Mouse (Mus musculus) liver, embryonic 12.5 days (tissue): ENCODE measurements around the gene Asf1b. TPM values are rescaled to one million over a fixed set of nuclear protein-coding genes. Genes with fewer than 3 reads are reported as not detected.

Source experiments
- ATAC-seq: fragments of 200-750 bp; cut with Nextera tagmentation; 2 replicates; pipeline ENCODE4 v1.8.0; 2017; ENCODE audit warnings: moderate number of reproducible peaks, mild to moderate bottlenecking, moderate library complexity
- H3K27ac ChIP-seq: fragments of 300-500 bp; sonication (generic); 2 replicates; pipeline ENCODE4 v1.5.1; 2016; ENCODE audit warnings: mild to moderate bottlenecking
- H3K27me3 ChIP-seq: fragments of 300-500 bp; sonication (generic); replicated peaks from 2 replicates; pipeline ENCODE4 v1.6.1; 2016; ENCODE audit warnings: mild to moderate bottlenecking, moderate library complexity
- H3K36me3 ChIP-seq: fragments of 300-500 bp; sonication (generic); 2 replicates; pipeline ENCODE4 v1.6.1; 2016; ENCODE audit warnings: mild to moderate bottlenecking, moderate library complexity
- H3K4me1 ChIP-seq: fragments of 300-500 bp; sonication (generic); 2 replicates; pipeline ENCODE4 v1.6.1; 2016
- H3K4me2 ChIP-seq: fragments of 300-500 bp; sonication (generic); 2 replicates; pipeline ENCODE4 v1.6.1; 2016; ENCODE audit warnings: mild to moderate bottlenecking, moderate library complexity
- H3K4me3 ChIP-seq: fragments of 300-500 bp; sonication (generic); 2 replicates; pipeline ENCODE4 v1.5.1; 2016; ENCODE audit warnings: mild to moderate bottlenecking, moderate library complexity
- H3K9ac ChIP-seq: fragments of 300-500 bp; sonication (generic); 2 replicates; pipeline ENCODE4 v1.6.1; 2016; ENCODE audit warnings: mild to moderate bottlenecking, moderate library complexity
- H3K9me3 ChIP-seq: fragments of 300-500 bp; sonication (generic); replicated peaks from 2 replicates; pipeline ENCODE4 v1.6.1; 2016; ENCODE audit warnings: mild to moderate bottlenecking, moderate library complexity
- WGBS: fragments of 180-500 bp; shearing (Covaris S2); methylation state at CpG from one replicate; pipeline ENCODE4 v1.1.7; 2016; ENCODE audit not compliant: insufficient replicate concordance; 5-methylcytosine and 5-hydroxymethylcytosine counted together
- microRNA counts: library from miRNA; unstranded; fragments of <30 nt; microRNA quantifications from one replicate; lab custom pipeline; 2017
- microRNA-seq: library from miRNA; unstranded; fragments of <30 nt; microRNA quantifications from one replicate; pipeline ENCODE4, GENCODE M21; 2017
- polyA plus RNA-seq: library from polyadenylated mRNA; unstranded; fragments of >200 nt; fragmentation: Nextera tagmentation; extraction: Ambion mirVana; gene quantifications from 2 replicates; pipeline ENCODE4 v1.2.1, GENCODE M21; 2016

Asf1b gene
- polyA plus RNA-seq, 1 experiment from 2014 or later: 116 TPM

DNA sequence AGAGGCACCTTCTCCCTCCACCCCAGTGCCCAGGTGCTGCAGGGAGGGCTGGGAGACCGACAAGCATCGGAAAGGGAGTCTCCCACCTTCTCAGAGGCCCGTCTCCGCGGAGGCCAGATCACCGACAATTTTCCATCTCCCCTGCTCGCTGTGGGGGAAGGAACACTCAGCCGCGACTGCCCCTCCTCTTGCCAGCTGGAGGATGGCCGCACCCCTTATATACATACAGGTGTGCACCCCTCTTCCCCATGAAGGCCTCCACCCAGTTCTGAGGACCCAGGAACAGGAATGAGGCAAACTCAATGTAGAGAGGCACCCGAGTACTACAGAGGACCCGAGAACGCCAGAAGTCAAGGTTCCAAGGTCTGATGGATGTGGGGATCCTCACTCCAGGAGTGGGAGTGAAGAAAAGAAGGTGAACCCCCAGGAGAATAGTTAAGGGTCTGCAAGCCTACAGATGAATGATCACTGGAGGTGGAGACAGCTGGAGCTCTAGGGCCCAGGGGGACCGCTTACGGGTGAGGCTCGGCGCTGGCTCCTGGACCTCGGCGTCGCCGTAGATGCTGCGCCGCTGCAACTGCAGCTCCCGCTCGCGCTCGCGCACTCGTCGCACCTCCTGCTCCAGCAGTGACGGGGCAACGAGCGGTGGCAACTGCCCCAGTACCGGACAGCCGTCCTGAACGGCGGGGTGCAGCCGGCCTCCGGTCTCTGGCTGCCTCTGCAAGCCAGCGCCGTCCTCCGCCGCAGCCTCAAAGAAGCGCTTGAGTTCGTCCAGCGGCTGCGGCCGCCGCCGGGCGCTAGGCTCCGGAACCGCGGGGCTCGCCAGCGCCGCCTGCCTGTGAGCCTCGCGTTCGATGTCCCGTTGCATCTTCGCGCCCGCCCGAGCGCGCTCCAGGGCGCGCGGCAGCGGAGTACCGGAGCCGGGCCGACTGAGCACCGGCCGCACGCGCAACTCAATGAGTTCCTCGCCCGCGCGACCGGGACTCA lies 55.6 kb downstream of the Asf1b start:
- H3K9ac ChIP-seq: peak overlapping the region; percentile 27; the same call in 1 of the 2 replicates
- H3K4me1 ChIP-seq: peaks cover 21% of the 10 kb centered on the region
- 3% methylated on average over 83 of the region's 83 CpGs for WGBS
- H3K36me3 ChIP-seq: no peaks in the 10 kb centered on the region
- peak; percentile 37; the same call in 1 of the 2 replicates for ATAC-seq
- no peak overlapping the region for H3K27ac ChIP-seq
- peak overlapping the region; percentile 55 for H3K4me3 ChIP-seq
- H3K9me3 ChIP-seq: no peaks in the 10 kb centered on the region
- H3K4me2 ChIP-seq: peak overlapping the region; percentile 78
- H3K27me3 ChIP-seq: peaks cover 67% of the 10 kb centered on the region

DNA sequence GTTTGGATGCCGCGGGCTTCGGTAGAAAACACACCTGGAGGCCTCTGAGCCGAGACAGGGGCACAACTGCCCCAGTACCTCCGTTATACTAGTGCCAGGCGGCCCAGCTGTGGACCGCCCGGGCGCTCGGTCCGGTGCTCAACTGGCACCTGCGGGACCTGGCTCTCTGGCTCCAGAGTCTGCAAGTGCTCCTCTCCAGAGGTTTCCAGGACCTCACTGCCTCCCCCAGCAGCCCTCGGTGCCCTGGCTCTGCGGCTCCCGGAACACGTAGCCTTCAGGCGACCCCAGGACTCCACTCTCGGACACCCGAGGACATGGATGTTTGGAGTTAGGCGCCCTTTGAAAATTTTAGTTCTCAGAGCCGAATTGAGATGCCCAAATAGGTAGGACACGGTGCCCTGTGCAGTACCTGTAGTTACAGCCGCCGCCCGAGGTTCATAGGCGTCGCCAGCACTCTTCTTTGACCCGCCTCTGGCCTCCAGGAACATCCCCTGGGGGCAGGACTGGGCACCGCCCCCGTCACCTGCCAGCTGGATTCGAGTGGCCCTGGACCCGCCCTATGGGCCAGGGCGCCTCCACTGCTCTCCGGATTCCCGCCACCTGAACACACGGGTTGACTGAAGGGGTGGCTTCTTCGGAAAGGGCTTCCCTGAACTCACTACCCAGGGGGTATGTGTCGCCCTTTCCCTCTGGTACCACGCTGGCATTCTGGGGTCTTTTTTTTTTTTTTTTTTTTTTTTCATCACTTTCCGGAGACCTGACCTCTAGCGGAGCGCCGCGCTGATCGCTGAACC lies 56.6 kb downstream of the Asf1b start, which contains the start of gene 2210011C24Rik:
2210011C24Rik (minus strand) TSS at position 467 of the 794 bp plus-strand sequence.
- no peaks in the 10 kb centered on the region for H3K9me3 ChIP-seq
- H3K27me3 ChIP-seq: peaks cover 68% of the 10 kb centered on the region
- H3K36me3 ChIP-seq: no peaks in the 10 kb centered on the region
- peaks cover 21% of the 10 kb centered on the region for H3K4me1 ChIP-seq
- no peak within 1 kb of the TSS for H3K27ac ChIP-seq
- 2% methylated on average over 45 of the region's 45 CpGs for WGBS
- peak within 1 kb of the TSS; percentile 78 for H3K4me2 ChIP-seq
- ATAC-seq: peak; percentile 37; the same call in 1 of the 2 replicates
- peak within 1 kb of the TSS; percentile 37 for H3K9ac ChIP-seq
- peak within 1 kb of the TSS; percentile 55 for H3K4me3 ChIP-seq

DNA sequence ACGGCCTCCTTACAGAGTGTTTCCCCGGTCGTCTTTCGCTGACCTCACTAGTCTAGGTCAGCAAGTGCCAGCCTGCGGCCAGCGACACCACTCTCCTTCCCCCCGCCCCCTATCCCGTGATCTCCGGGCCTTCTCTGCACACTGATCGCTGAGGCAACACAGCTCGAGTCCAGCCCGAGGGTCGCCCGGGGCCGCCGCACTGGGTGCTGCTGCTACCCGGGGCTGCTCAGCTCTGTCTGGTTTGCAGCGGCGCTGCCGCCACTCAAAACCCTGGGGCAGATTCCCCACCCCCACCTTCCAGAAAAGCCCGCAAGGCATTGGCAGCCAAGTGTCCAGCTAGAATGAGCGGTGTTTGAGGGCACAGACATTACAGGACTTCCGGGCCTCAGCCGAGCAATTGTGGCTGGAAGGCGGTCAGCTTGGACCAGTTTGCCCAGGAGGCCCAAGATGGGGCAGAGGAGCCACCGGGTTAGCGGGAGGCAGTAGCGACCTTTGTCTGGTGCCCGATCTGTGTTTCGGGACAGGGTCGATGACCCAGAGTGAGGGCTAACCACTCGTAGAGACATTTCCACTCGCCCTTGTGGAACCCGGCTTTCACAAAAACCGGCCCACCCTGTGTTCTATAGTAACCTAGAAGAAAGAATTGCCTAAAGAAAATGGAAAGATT lies 57.3 kb downstream of the Asf1b start:
- 13% methylated on average over 35 of the region's 35 CpGs for WGBS
- Histone ChIP-seq H3K4me2 (peak overlapping the region; percentile 78), H3K27ac (no peak overlapping the region), H3K36me3 (no peaks in the 10 kb centered on the region), H3K27me3 (peaks cover 76% of the 10 kb centered on the region), H3K9me3 (no peaks in the 10 kb centered on the region), H3K4me1 (peaks cover 21% of the 10 kb centered on the region), H3K4me3 (peak overlapping the region; percentile 8), H3K9ac (peak overlapping the region; percentile 37)
- no peak for ATAC-seq

DNA sequence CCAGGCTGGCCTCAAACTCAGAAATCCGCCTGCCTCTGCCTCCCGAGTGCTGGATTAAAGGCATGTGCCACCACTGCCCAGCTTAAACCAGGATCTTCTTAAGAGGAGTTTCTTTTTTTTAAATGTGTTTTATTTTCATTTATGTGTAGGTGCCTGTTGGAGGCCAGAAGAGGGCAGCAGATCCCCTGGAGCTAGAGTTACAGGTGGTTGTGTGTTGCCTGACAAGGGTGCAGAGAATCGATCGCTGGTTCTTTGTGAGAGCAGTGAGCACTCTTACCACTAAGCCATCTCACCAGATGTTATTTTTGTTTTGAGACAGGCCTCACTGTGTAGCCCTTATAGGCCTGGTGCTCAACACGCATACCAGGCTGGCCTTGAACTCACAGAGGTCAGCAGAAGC lies 60.5 kb downstream of the Asf1b start:
- H3K36me3 ChIP-seq: no peaks in the 10 kb centered on the region
- no peak overlapping the region for H3K27ac ChIP-seq
- ATAC-seq: no peak
- peaks cover 15% of the 10 kb centered on the region for H3K4me1 ChIP-seq
- 80% methylated on average over 5 of the region's 5 CpGs for WGBS
- no peaks in the 10 kb centered on the region for H3K9me3 ChIP-seq
- H3K27me3 ChIP-seq: peaks cover 84% of the 10 kb centered on the region
- no peak overlapping the region for H3K4me3 ChIP-seq
- H3K9ac ChIP-seq: no peak overlapping the region
- H3K4me2 ChIP-seq: no peak overlapping the region

DNA sequence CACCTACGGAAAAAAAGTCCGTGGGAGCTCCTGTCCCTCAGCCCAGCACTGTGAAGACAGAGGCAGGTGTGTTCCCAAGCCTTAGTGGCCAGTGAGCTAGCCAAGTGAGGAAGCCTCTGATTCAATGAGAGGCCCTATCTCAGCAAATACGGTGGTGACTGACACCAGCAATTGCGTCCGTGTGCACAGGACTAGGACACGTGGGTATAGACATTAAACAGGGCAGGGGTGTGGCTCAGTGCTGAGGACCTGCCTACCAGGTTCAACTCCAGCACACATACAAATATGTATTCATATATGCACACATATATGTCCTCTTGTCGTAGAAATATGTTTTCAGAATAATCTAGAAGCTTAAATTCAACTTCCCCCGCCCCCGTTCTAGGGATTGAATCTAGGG lies 64.4 kb downstream of the Asf1b start:
- no peaks in the 10 kb centered on the region for H3K9me3 ChIP-seq
- WGBS: 66% methylated on average over 9 of the region's 9 CpGs
- ATAC-seq: no peak

More for the DNA sequence above, 64.4 kb downstream of the Asf1b start:
- Histone ChIP-seq H3K36me3 (no peaks in the 10 kb centered on the region), H3K4me1 (peaks cover 12% of the 10 kb centered on the region; the same call in 1 of the 2 replicates), H3K27ac (no peak overlapping the region), H3K4me2 (no peak overlapping the region), H3K4me3 (no peak overlapping the region), H3K9ac (no peak overlapping the region), H3K27me3 (peaks cover 84% of the 10 kb centered on the region)

MicroRNA genes within 50 kb of the gene (microRNA counts, 519-probe panel; counts per million panel counts)
- microRNA mmu-miR-1199 (lab: Ali Mortazavi, UCI): 582 counts per million, percentile 70 among the panel's probes with 10 or more counts

Small RNAs within 50 kb of the gene (microRNA-seq; reads per million reads assigned to microRNA genes)
- not detected for gene Gm44330
- not detected for gene Gm44450
- gene Mir1199: not detected
- 2.5 reads per million for gene Mir8111

Other genes starting within 250 kb of the Asf1b start
- 270 and 299 TPM in 2 replicates for gene Ddx39, start 240.3 kb upstream of the Asf1b start, polyA plus RNA-seq
- gene Adgre5, start 214.2 kb upstream of the Asf1b start, polyA plus RNA-seq: 11.5 and 12.5 TPM in 2 replicates
- gene Adgrl1, start 55.4 kb upstream of the Asf1b start, polyA plus RNA-seq: 4.9 and 5.3 TPM in 2 replicates
- 0.15 and 0.16 TPM in 2 replicates for gene Gm10644, start 302 bp upstream of the Asf1b start, polyA plus RNA-seq
- 81.1 and 82.0 TPM in 2 replicates for gene Prkaca, start 17.5 kb downstream of the Asf1b start, polyA plus RNA-seq
- gene Samd1, start 42.2 kb downstream of the Asf1b start, polyA plus RNA-seq: 8.5 and 8.7 TPM in 2 replicates
- gene 1700067K01Rik, start 46.0 kb downstream of the Asf1b start, polyA plus RNA-seq: 0.41 and 0.63 TPM in 2 replicates
- not detected in 2 replicates for gene 2210011C24Rik, start 56.7 kb downstream of the Asf1b start, polyA plus RNA-seq
- gene Palm3, start 66.0 kb downstream of the Asf1b start, polyA plus RNA-seq: 0.36 and 0.66 TPM in 2 replicates
- gene Il27ra, start 87.1 kb downstream of the Asf1b start, polyA plus RNA-seq: 1.5 and 1.6 TPM in 2 replicates
- gene Rln3, start 89.5 kb downstream of the Asf1b start, polyA plus RNA-seq: not detected in 2 replicates
- gene Gm10643, start 109.6 kb downstream of the Asf1b start, polyA plus RNA-seq: 0.27 and 0.30 TPM in 2 replicates
- gene Rfx1, start 111.3 kb downstream of the Asf1b start, polyA plus RNA-seq: 4.1 and 4.2 TPM in 2 replicates
- 5.9 and 6.4 TPM in 2 replicates for gene Dcaf15, start 149.3 kb downstream of the Asf1b start, polyA plus RNA-seq
- gene Podnl1, start 170.5 kb downstream of the Asf1b start, polyA plus RNA-seq: 0.08 and 0.13 TPM in 2 replicates
- gene Cc2d1a, start 192.4 kb downstream of the Asf1b start, polyA plus RNA-seq: 8.2 and 9.6 TPM in 2 replicates
- gene 4930432K21Rik, start 192.5 kb downstream of the Asf1b start, polyA plus RNA-seq: 0.28 and 0.58 TPM in 2 replicates
- 0.61 and 1.3 TPM in 2 replicates for gene Nanos3, start 229.7 kb downstream of the Asf1b start, polyA plus RNA-seq